Mouse (Mus musculus): Measurements from ENCODE around the gene Tob2. TPM values are rescaled to one million over a fixed set of nuclear protein-coding genes. Genes with fewer than 3 reads are reported as not detected.

Tob2 gene
- polyA plus RNA-seq, 1 experiment, result 36.9 TPM

DNA sequence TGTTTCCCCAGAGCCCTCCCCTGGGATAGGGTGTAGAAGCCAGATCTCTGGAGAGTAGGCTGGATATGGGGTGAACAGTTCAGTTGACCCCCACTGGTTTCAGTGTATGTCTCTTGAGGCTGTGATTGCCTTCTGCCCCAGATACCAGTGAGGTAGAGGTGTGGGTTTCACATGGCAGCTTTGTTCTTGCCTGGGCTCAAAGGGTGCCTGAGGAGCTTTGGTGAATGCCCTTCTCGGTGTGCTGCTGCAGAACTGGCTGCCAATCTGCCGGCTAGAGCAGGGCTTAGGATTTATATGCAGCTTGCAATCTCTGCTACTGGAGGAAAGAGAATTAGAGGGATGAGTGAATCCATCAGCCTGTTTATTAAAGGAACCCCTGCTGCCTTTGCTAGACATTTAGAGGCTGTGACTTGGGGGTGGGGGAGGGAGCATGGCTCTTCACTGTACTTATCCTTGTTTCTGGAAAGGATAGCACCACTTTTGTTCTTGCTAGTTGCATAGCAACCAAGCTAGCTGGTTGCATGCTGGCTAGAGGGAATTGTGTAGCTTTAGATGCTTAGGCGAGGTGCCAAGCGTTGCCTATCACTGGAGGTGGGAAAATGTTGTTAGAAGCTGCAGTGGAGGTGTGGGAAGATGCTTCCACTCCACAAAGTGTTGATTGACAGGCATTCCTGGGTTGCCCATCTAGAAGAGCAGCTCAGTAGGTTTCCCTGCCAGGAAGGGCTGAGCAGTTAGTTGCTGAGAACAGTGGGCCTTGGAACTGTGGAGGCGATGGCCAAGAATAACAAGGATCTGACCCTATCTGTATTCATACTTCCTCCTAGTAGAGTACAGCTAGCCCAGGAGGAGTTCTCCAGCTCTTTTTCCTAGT, 21.2 kb upstream of the Tob2 start:
- H3K27ac ChIP-seq (ENCODE audit: insufficient read depth, low read length), result peak overlapping the region; percentile 92
- DNase-seq, result peak; percentile 38 to 45
- H3K27me3 ChIP-seq (ENCODE audit: control insufficient read depth, insufficient read depth, low read length), result no peaks in the 10 kb centered on the region
- H3K4me1 ChIP-seq (ENCODE audit: control insufficient read depth, insufficient read depth, low read length), result peaks cover 15% of the 10 kb centered on the region
- TF ChIP-seq POLR2A (IDR thresholded peaks at IDR 0.05; ENCODE audit: borderline replicate concordance, insufficient read depth, low read length) (no peak), CTCF (IDR thresholded peaks at IDR 0.05; ENCODE audit: borderline replicate concordance, insufficient read depth, low read depth, low read length) (no peak)
- no peak overlapping the region for H3K4me3 ChIP-seq (replicated peaks; ENCODE audit: insufficient read depth, low read depth, low read length)
- 13% methylated on average over 5 of the region's 5 CpGs for WGBS

DNA sequence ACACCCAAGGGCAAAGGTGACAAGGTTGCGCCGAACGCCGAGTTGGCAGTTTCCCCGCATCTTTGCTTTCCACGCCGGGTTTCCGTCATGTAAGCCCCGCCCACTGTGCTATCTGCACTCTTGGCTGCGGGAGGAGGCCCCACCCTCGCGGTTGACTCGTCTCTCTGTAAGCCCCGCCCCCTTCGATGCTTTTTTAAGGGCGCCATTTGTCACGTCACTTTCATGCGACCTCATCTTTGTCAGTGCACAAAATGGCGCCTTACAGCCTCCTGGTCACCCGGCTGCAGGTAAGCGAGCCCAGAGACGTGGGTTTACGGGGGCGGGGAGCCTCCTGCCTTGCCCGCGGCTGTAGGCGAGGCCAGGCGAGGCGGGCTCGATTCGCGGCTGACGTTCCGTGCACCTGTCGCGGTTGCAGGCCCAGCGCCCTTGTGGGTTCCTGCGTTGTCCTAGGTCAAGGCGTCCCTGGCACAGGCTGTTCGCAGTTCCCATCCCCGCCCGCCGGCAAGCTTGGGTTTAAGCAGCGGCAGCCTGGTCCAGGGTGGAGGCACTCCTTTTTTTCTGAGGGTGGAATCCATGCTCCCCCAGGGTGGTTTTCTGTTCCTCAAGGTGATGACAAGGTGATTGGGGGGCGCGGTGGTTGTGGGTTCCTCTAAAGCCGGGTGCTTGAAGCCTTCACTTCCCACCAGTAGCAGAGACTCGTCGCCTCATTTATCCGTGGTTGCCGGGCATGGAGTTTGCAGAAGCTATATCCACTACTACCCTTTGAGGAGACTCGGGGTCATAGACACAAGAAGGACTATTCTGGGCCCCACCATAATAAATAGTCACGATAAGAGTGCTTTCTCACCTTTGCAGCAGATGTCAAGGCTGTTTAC, 13.9 kb upstream of the Tob2 start, which contains the start of gene Aco2:
Gene Aco2 (plus strand): TSS at position 48 of the 875 bp plus-strand sequence.
- peak; percentile 99 to 100 for DNase-seq
- peaks cover 5% of the 10 kb centered on the region; the same call in 1 of the 2 replicates for H3K4me1 ChIP-seq (ENCODE audit: control insufficient read depth, insufficient read depth, low read length)

GRCm38 (mm10) chr15:81871604-81872261, 13.1 kb upstream of the Tob2 start, which contains the start of gene Phf5a:
Gene Phf5a, minus strand, starts transcription at chr15:81871911.
- WGBS, result under 1% methylated on average over 30 of the region's 30 CpGs
- peak within 1 kb of the TSS; percentile 83 for H3K4me3 ChIP-seq (replicated peaks; ENCODE audit: insufficient read depth, low read depth, low read length)
- H3K27me3 ChIP-seq (ENCODE audit: control insufficient read depth, insufficient read depth, low read length), result no peaks in the 10 kb centered on the region
- peaks cover 5% of the 10 kb centered on the region; the same call in 1 of the 2 replicates for H3K4me1 ChIP-seq (ENCODE audit: control insufficient read depth, insufficient read depth, low read length)
- TF ChIP-seq CTCF (IDR thresholded peaks at IDR 0.05; ENCODE audit: borderline replicate concordance, insufficient read depth, low read depth, low read length) (no peak), POLR2A (IDR thresholded peaks at IDR 0.05; ENCODE audit: borderline replicate concordance, insufficient read depth, low read length) (peak; percentile 48; the same call in 1 of the 2 replicates)
- DNase-seq, result peak; percentile 85 to 88
- peak within 1 kb of the TSS; percentile 97 for H3K27ac ChIP-seq (ENCODE audit: insufficient read depth, low read length)

More for the DNA sequence above, 13.9 kb upstream of the Tob2 start, which contains the start of gene Aco2:
- peak within 1 kb of the TSS; percentile 97 for H3K27ac ChIP-seq (ENCODE audit: insufficient read depth, low read length)
- peak within 1 kb of the TSS; percentile 83 for H3K4me3 ChIP-seq (replicated peaks; ENCODE audit: insufficient read depth, low read depth, low read length)
- WGBS, result 1% methylated on average over 53 of the region's 53 CpGs
- no peak for TF ChIP-seq CTCF (IDR thresholded peaks at IDR 0.05; ENCODE audit: borderline replicate concordance, insufficient read depth, low read depth, low read length)
- peak; percentile 58; the same call in 1 of the 2 replicates for TF ChIP-seq POLR2A (IDR thresholded peaks at IDR 0.05; ENCODE audit: borderline replicate concordance, insufficient read depth, low read length)
- H3K27me3 ChIP-seq (ENCODE audit: control insufficient read depth, insufficient read depth, low read length), result no peaks in the 10 kb centered on the region

DNA sequence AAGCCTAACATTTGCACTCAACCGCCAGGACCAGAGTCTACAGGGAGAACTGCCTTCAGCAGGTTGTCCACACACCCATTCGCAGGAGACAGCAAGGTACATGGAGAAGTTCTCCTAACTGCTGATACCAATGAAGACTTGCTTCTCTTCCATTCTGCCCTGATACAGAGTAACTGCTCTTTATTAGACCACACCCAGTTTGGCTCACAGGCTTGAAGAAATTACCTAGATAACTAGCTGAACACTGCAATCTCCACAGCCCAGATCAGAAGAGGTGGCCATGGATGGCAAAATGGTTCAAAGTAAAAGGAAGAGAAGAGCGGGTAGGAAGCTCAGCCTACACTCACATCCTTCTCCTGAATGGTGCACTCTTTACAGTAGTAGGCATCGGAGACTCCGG, 11.4 kb upstream of the Tob2 start:
- H3K27me3 ChIP-seq (ENCODE audit: control insufficient read depth, insufficient read depth, low read length), result no peaks in the 10 kb centered on the region
- no peak overlapping the region for H3K27ac ChIP-seq (ENCODE audit: insufficient read depth, low read length)
- H3K4me1 ChIP-seq (ENCODE audit: control insufficient read depth, insufficient read depth, low read length), result peaks cover 2% of the 10 kb centered on the region; the same call in 1 of the 2 replicates
- no peak for TF ChIP-seq POLR2A (IDR thresholded peaks at IDR 0.05; ENCODE audit: borderline replicate concordance, insufficient read depth, low read length)
- no peak for TF ChIP-seq CTCF (IDR thresholded peaks at IDR 0.05; ENCODE audit: borderline replicate concordance, insufficient read depth, low read depth, low read length)
- H3K4me3 ChIP-seq (replicated peaks; ENCODE audit: insufficient read depth, low read depth, low read length), result no peak overlapping the region
- WGBS, result 98% methylated on average over 5 of the region's 5 CpGs
- no peak for DNase-seq

- H3K4me1 ChIP-seq (ENCODE audit: control insufficient read depth, insufficient read depth, low read length), result peaks cover 4% of the 10 kb centered on the region; the same call in 1 of the 2 replicates
- no peak for DNase-seq
- H3K27me3 ChIP-seq (ENCODE audit: control insufficient read depth, insufficient read depth, low read length), result no peaks in the 10 kb centered on the region
- 96% methylated on average over 7 of the region's 7 CpGs for WGBS
- H3K4me3 ChIP-seq (replicated peaks; ENCODE audit: insufficient read depth, low read depth, low read length), result no peak overlapping the region
- H3K27ac ChIP-seq (ENCODE audit: insufficient read depth, low read length), result no peak overlapping the region
- TF ChIP-seq CTCF (IDR thresholded peaks at IDR 0.05; ENCODE audit: borderline replicate concordance, insufficient read depth, low read depth, low read length) (no peak), POLR2A (IDR thresholded peaks at IDR 0.05; ENCODE audit: borderline replicate concordance, insufficient read depth, low read length) (no peak)
Observed at GRCm38 (mm10) chr15:81864238-81864637, 5.6 kb upstream of the Tob2 start.

DNA sequence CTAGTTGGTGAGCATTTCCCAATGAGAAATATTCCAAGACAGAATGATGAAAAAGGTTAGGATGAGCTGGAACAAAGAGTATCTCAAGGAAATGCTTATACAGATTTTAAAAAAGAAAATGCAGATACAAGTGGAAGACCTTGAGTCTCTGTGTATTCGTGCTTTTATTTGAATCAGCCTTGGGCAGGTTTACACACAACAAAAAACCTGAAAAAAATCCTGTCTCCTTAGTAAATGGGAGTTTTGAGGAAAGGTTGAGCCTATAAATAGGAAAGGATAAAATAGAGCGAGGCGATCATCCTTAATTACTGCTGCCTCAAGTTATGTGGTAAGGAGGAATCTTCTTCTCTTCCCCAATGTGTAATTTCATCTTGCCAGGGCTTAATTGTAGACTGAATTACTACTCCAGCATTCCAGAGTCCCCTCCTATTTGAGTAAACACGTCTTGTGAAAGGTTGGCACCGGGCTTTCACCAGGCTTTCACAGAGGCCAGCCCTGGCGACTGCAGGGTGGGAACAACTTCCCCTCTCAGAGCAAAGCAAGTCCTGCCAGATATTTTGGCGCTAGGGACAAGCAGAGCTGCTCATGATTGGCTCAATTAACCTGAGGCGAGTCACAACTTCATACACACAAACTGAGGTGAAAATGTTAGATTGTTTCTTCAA, 2.0 kb upstream of the Tob2 start:
- no peak for TF ChIP-seq POLR2A (IDR thresholded peaks at IDR 0.05; ENCODE audit: borderline replicate concordance, insufficient read depth, low read length)
- no peak for TF ChIP-seq CTCF (IDR thresholded peaks at IDR 0.05; ENCODE audit: borderline replicate concordance, insufficient read depth, low read depth, low read length)
- H3K4me3 ChIP-seq (replicated peaks; ENCODE audit: insufficient read depth, low read depth, low read length), result no peak overlapping the region

More for the DNA sequence above, 2.0 kb upstream of the Tob2 start:
- peak overlapping the region; percentile 80 for H3K27ac ChIP-seq (ENCODE audit: insufficient read depth, low read length)
- WGBS, result 14% methylated on average over 8 of the region's 8 CpGs
- H3K4me1 ChIP-seq (ENCODE audit: control insufficient read depth, insufficient read depth, low read length), result peaks cover 4% of the 10 kb centered on the region; the same call in 1 of the 2 replicates
- no peaks in the 10 kb centered on the region for H3K27me3 ChIP-seq (ENCODE audit: control insufficient read depth, insufficient read depth, low read length)
- peak in 1 of 2 experiments; percentile 54 for DNase-seq

All from cerebellum, adult 2 months (tissue).